Mouse (Mus musculus): ENCODE results near the gene Dctn3.

DNA sequence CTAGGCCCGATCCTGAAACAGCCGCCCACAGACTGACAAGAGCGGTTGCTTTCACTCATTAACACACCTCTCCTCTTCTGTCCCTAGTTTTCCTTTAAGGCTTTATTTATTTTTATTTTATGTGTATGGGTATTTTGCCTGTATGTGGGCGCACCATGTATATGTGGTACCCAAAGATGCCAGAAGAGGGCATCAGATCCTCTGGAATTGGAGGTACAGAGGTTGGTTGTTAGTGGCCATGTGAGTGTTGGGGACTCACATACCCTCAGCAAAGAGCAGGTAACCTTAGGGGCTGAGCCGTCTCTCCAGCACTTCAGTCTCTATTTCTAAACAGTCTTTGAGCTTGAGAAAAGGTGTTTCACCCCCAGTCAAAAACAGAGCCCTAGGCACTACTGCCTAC, 7.4 kb downstream of the Dctn3 start:
- TF ChIP-seq POLR2A (IDR thresholded peaks at IDR 0.05; ENCODE audit: insufficient read length, low read depth), result no peak
- TF ChIP-seq MAX (IDR thresholded peaks at IDR 0.05; ENCODE audit: low read depth), result no peak
- TF ChIP-seq E2F4 (IDR thresholded peaks at IDR 0.05; ENCODE audit: insufficient read depth), result no peak
- TF ChIP-seq USF1 (IDR thresholded peaks at IDR 0.05; ENCODE audit: low read depth), result no peak
- no peak for TF ChIP-seq MYOG (IDR thresholded peaks at IDR 0.05; ENCODE audit: control insufficient read depth in 1 of 3, insufficient read depth in 1 of 3, insufficient read length in 2 of 3, low read depth in 2 of 3)
- no peak for TF ChIP-seq MYOD1 (IDR thresholded peaks at IDR 0.05; ENCODE audit: control insufficient read depth in 1 of 3, insufficient read length in 2 of 3, low read depth in 2 of 3)
- TF ChIP-seq CEBPB (IDR thresholded peaks at IDR 0.05; ENCODE audit: insufficient read depth, poor library complexity, severe bottlenecking), result no peak
- TF ChIP-seq TCF12 (IDR thresholded peaks at IDR 0.05; ENCODE audit: insufficient read depth, poor library complexity, severe bottlenecking), result no peak
- no peak for TF ChIP-seq POLR2AphosphoS2 (IDR thresholded peaks at IDR 0.05; ENCODE audit: insufficient read length, low read depth)
- no peak for TF ChIP-seq SRF (IDR thresholded peaks at IDR 0.05; ENCODE audit: control insufficient read depth, insufficient read length, low read depth)
- TF ChIP-seq TCF3 (IDR thresholded peaks at IDR 0.05; ENCODE audit: insufficient read length, low read depth), result no peak
- TF ChIP-seq REST (IDR thresholded peaks at IDR 0.05; ENCODE audit: insufficient read depth, insufficient read length), result no peak
